Mouse (Mus musculus): ENCODE measurements at regions not wholly inside any gene's neighbourhood (a gene's known extent, or its start where the extent isn't known, plus 50 kb on each side); places are given as distances from the start of the nearest gene placed in this dataset.

GRCm38 (mm10) chr16:54770871-54771270 lies 526.9 kb downstream of the Zpld1 start:
- no peak for DNase-seq

GRCm38 (mm10) chr16:54744188-54744587 lies 553.6 kb downstream of the Zpld1 start:
- DNase-seq, result no peak

GRCm38 (mm10) chr16:54733516-54733915 lies 564.3 kb downstream of the Zpld1 start:
- no peak for DNase-seq

- DNase-seq, result no peak
These were observed 589.9 kb downstream of the Zpld1 start for GRCm38 (mm10) chr16:54707880-54708279.

- no peak for DNase-seq
These were observed 615.0 kb downstream of the Zpld1 start for GRCm38 (mm10) chr16:54682815-54683214.

- DNase-seq, result no peak
These were observed 648.9 kb downstream of the Zpld1 start for GRCm38 (mm10) chr16:54648728-54649525.

GRCm38 (mm10) chr16:54647821-54648220 lies 650.0 kb downstream of the Zpld1 start:
- no peak for DNase-seq

GRCm38 (mm10) chr16:54646252-54646651 lies 651.5 kb downstream of the Zpld1 start:
- no peak for DNase-seq

GRCm38 (mm10) chr16:54629183-54629582 lies 668.6 kb downstream of the Zpld1 start:
- DNase-seq, result no peak

- DNase-seq, result peak; percentile 1 to 2
These were observed 705.1 kb downstream of the Zpld1 start for GRCm38 (mm10) chr16:54592643-54593042.
